Mouse (Mus musculus) heart, postnatal 0 days (tissue): Measurements from ENCODE around the gene Efhc1. TPM values are rescaled to one million over a fixed set of nuclear protein-coding genes. Genes with fewer than 3 reads are reported as not detected.

Experiments used
- ATAC-seq: fragments of 200-750 bp; cut with Nextera tagmentation; 2 replicates; pipeline ENCODE4 v1.8.0; 2017; ENCODE audit warnings: low read depth, moderate number of reproducible peaks, moderate library complexity; ENCODE audit not compliant: insufficient read depth
- DNase-seq: peaks from one replicate; pipeline ENCODE4 v3.0.0-alpha.2; 2016; ENCODE audit warnings: low spot score
- H3K27ac ChIP-seq: fragments of 300-500 bp; sonication (generic); 2 replicates; pipeline ENCODE4 v1.5.1; 2014; ENCODE audit warnings: low read depth, mild to moderate bottlenecking
- H3K27me3 ChIP-seq: fragments of 300-500 bp; sonication (generic); 2 replicates; pipeline ENCODE4 v1.6.1; 2014; ENCODE audit warnings: low read length, mixed read lengths; ENCODE audit not compliant: control insufficient read depth, insufficient read depth
- H3K36me3 ChIP-seq: fragments of 300-500 bp; sonication (generic); replicated peaks from 2 replicates; pipeline ENCODE4 v1.6.1; 2014; ENCODE audit warnings: low read length, mixed read lengths; ENCODE audit not compliant: control insufficient read depth, insufficient read depth
- H3K4me1 ChIP-seq: fragments of 300-500 bp; sonication (generic); 2 replicates; pipeline ENCODE4 v1.6.1; 2014; ENCODE audit warnings: antibody characterized with exemption; ENCODE audit not compliant: control insufficient read depth, insufficient read depth
- H3K4me2 ChIP-seq: fragments of 300-500 bp; sonication (generic); 2 replicates; pipeline ENCODE4 v1.6.1; 2014; ENCODE audit warnings: low read depth, mild to moderate bottlenecking, low read length, moderate library complexity
- H3K4me3 ChIP-seq: fragments of 300-500 bp; sonication (generic); 2 replicates; pipeline ENCODE4 v1.5.1; 2014; ENCODE audit warnings: low read depth, low read length
- H3K9ac ChIP-seq: fragments of 300-500 bp; sonication (generic); replicated peaks from 2 replicates; pipeline ENCODE4 v1.6.1; 2014; ENCODE audit warnings: low read depth, low read length, mixed read lengths
- H3K9me3 ChIP-seq: fragments of 300-500 bp; sonication (generic); replicated peaks from 2 replicates; pipeline ENCODE4 v1.6.1; 2016; ENCODE audit warnings: low read length; ENCODE audit not compliant: control insufficient read depth
- CTCF ChIP-seq: IDR thresholded peaks from 2 replicates; pipeline ENCODE4 v1.5.1; 2016; ENCODE audit warnings: antibody characterized with exemption, control low read depth, low read depth
- EP300 ChIP-seq: IDR thresholded peaks from 2 replicates; pipeline ENCODE4 v1.6.1; 2016; ENCODE audit warnings: antibody characterized with exemption, low read depth
- WGBS: fragments of 180-500 bp; shearing (Covaris S2); extraction: QIAGEN DNeasy Blood & Tissue Kit; methylation state at CpG from one replicate; pipeline ENCODE4 v1.1.7; 2014; 5-methylcytosine and 5-hydroxymethylcytosine counted together
- polyA plus RNA-seq: library from polyadenylated mRNA; unstranded; fragments of >200 nt; fragmentation: Nextera tagmentation; extraction: Ambion mirVana; gene quantifications from 2 replicates; pipeline ENCODE4 v1.2.1, GENCODE M21; 2015
- total RNA-seq: library from RNA; depleted of rRNA; stranded (reverse); fragments of >200 nt; gene quantifications from 2 replicates; pipeline ENCODE4 v1.2.3, GENCODE M21; 2014; ENCODE audit warnings: low replicate concordance

Gene Efhc1
- total and polyA plus RNA-seq, 2 experiments from 2014 or later, result 0.64 TPM; not detected in 1

DNA sequence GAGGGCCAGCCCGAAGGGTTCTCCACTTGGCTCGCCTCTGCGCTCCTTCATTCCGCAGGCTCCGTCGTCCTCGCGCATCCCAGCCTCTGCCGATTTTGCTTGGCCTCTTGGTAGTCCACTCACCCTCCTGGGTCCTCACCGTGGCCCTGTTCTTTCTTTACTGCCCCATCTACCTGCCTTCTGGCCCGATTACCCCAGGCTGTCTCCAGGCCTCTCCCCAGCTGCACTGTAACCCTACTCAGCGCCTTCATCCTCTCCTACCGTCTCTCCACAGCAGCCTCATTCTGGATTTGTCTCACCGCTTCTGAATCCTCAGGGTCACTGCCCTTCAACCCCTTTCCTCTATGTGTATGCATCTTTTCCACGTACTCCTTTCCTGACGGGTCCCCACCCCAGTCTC lies 373 bp downstream of the Efhc1 start:
- peak overlapping the region; percentile 50 for H3K9ac ChIP-seq
- ATAC-seq (no peak; the same call in 1 of the 2 replicates), DNase-seq (no peak)
- H3K4me3 ChIP-seq, result peak overlapping the region; percentile 65
- 8% methylated on average over 16 of the region's 16 CpGs for WGBS
- H3K4me1 ChIP-seq, result 0 out of 2 replicates have a peak, but pooled peaks cover 4% of the 10 kb centered on the region
- H3K36me3 ChIP-seq, result no peaks in the 10 kb centered on the region
- H3K27ac ChIP-seq, result peak overlapping the region; percentile 61; the same call in 1 of the 2 replicates
- no peak for TF ChIP-seq EP300
- no peak for TF ChIP-seq CTCF
- peak overlapping the region; percentile 78 for H3K4me2 ChIP-seq
- no peaks in the 10 kb centered on the region for H3K27me3 ChIP-seq
- H3K9me3 ChIP-seq, result no peaks in the 10 kb centered on the region

GRCm38 (mm10) chr1:20954876-20955275 lies 3.5 kb downstream of the Efhc1 start:
- H3K27me3 ChIP-seq, result no peaks in the 10 kb centered on the region
- no peak overlapping the region for H3K27ac ChIP-seq
- ATAC-seq, result no peak

DNA sequence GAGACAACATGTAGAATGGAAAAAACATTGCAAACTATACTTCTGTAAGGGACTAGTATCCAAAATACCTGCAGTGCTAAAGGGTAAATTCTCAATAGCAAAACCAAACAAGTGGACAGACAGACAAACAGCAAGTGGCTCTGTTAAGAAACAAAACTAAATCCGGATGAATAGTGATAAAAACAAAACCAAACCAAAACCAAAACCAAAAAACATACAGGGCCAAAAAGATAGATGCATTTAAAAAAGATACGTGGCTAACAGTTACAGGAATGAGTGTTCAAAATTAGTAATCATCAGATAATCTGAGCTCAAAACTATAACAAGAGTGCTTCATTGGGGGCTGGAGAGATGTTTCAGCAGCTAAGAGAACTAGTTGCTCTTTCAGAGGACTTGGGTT lies 18.2 kb downstream of the Efhc1 start:
- Histone ChIP-seq H3K4me1 (no peaks in the 10 kb centered on the region), H3K36me3 (no peaks in the 10 kb centered on the region), H3K27me3 (no peaks in the 10 kb centered on the region), H3K4me2 (no peak overlapping the region), H3K9me3 (no peaks in the 10 kb centered on the region), H3K4me3 (no peak overlapping the region), H3K27ac (no peak overlapping the region), H3K9ac (no peak overlapping the region)
- no peak for ATAC-seq
- 64% methylated on average over 2 of the region's 2 CpGs for WGBS
- TF ChIP-seq EP300, result no peak
- TF ChIP-seq CTCF, result no peak
- no peak for DNase-seq

More at GRCm38 (mm10) chr1:20954876-20955275, 3.5 kb downstream of the Efhc1 start:
- WGBS, result 55% methylated on average over 3 of the region's 3 CpGs
- no peak overlapping the region for H3K9ac ChIP-seq
- no peaks in the 10 kb centered on the region for H3K36me3 ChIP-seq
- no peak overlapping the region for H3K4me3 ChIP-seq
- no peak overlapping the region for H3K4me2 ChIP-seq
- no peak for TF ChIP-seq EP300
- no peak for TF ChIP-seq CTCF
- 0 out of 2 replicates have a peak, but pooled peaks cover 4% of the 10 kb centered on the region for H3K4me1 ChIP-seq
- no peak for DNase-seq
- H3K9me3 ChIP-seq, result no peaks in the 10 kb centered on the region

- no peaks in the 10 kb centered on the region for H3K36me3 ChIP-seq
- no peak overlapping the region for H3K4me3 ChIP-seq
- DNase-seq (no peak), ATAC-seq (no peak)
- no peak overlapping the region for H3K27ac ChIP-seq
- 81% methylated on average over 6 of the region's 6 CpGs for WGBS
- no peak overlapping the region for H3K9ac ChIP-seq
- no peaks in the 10 kb centered on the region for H3K4me1 ChIP-seq
- TF ChIP-seq CTCF (no peak), EP300 (no peak)
- no peaks in the 10 kb centered on the region for H3K27me3 ChIP-seq
- H3K4me2 ChIP-seq, result no peak overlapping the region
- no peaks in the 10 kb centered on the region for H3K9me3 ChIP-seq
Observed at GRCm38 (mm10) chr1:20973389-20973788, 22.0 kb downstream of the Efhc1 start.

DNA sequence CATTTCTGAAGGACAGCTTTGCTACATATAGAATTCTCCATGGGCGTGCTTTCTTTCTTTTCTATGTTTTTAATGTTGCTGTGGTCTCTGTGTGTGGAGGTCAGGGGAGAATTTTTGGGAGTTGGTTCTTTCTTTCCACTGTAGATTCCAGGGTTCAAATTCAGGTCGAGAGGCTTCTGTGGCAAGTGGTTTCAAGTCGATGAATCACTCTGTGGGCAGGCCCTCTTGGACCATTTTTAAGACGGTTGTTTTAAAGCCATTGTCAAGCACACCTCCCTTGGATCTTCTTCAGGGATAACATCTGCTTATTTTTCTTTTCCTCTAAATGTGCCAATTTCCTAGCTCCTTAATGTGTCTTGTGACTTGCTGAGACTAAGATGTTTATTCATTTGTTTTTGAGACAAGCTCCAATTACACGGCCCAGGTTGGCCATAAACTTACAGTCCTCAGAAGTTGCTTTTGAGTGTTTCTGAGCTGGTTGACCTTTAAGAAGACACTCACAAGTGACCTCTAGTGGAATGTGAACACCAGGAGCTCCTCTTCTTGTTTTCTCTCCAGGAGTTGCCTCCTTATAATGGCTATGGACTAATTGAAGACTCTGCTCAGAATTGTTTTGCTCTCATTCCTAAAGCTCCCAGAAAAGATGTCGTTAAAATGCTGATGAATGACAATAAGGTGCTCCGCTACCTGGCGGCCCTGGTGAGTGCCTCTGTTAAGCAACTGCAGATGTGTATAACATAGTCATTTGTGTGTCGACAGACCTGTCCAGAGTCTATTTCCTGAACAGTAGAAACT lies 23.1 kb downstream of the Efhc1 start:
- Histone ChIP-seq H3K4me3 (no peak overlapping the region), H3K9me3 (no peaks in the 10 kb centered on the region), H3K4me2 (no peak overlapping the region), H3K27ac (no peak overlapping the region), H3K9ac (no peak overlapping the region), H3K27me3 (no peaks in the 10 kb centered on the region), H3K4me1 (no peaks in the 10 kb centered on the region), H3K36me3 (no peaks in the 10 kb centered on the region)
- DNase-seq, result no peak
- ATAC-seq, result no peak
- no peak for TF ChIP-seq EP300
- TF ChIP-seq CTCF, result no peak
- 70% methylated on average over 9 of the region's 9 CpGs for WGBS

DNA sequence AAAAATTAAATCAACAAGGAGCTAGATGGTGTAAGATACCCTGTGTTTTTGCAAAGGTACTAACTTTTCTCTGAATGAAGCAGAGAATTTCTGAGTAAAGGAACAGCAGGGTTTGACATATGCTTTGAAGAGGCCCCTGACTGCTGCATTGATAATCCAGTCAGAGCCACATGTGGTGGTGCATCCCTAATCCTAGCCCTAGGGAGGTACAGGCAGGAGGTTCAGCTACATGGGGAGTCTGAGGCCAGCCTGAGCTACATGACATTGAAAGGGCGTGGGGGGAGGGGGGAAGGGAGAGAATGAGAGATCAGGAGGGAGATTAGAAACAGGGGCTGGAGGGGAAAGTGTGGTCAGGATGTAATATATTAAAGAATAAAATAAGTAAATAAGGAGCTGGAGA lies 29.1 kb downstream of the Efhc1 start:
- Histone ChIP-seq H3K9me3 (no peaks in the 10 kb centered on the region), H3K4me1 (no peaks in the 10 kb centered on the region), H3K4me3 (no peak overlapping the region), H3K9ac (no peak overlapping the region), H3K4me2 (no peak overlapping the region), H3K36me3 (no peaks in the 10 kb centered on the region), H3K27me3 (no peaks in the 10 kb centered on the region), H3K27ac (no peak overlapping the region)
- ATAC-seq (no peak), DNase-seq (no peak)
- TF ChIP-seq EP300 (no peak), CTCF (no peak)
- 63% methylated on average over 1 of the region's 1 CpGs for WGBS
